Mouse (Mus musculus) kidney, adult 2 months (tissue): ENCODE results near the gene Capn15. TPM values are rescaled to one million over a fixed set of nuclear protein-coding genes. Genes with fewer than 3 reads are reported as not detected.

Source experiments
- DNase-seq: peaks from one replicate; pipeline ENCODE4 v3.0.0; 2021
- H3K27ac ChIP-seq: fragments of 200-500 bp; 2 replicates; pipeline ENCODE4 v1.5.1; 2012; ENCODE audit warnings: low read depth, low read length, control low read depth, inconsistent platforms; ENCODE audit not compliant: insufficient read depth
- H3K27me3 ChIP-seq: fragments of 200-500 bp; replicated peaks from 2 replicates; pipeline ENCODE4 v1.6.1; 2012; ENCODE audit warnings: mild to moderate bottlenecking, moderate library complexity, low read length, inconsistent platforms; ENCODE audit not compliant: control insufficient read depth, insufficient read depth
- H3K36me3 ChIP-seq: fragments of 200-500 bp; 2 replicates; pipeline ENCODE4 v1.6.1; 2012; ENCODE audit warnings: mild to moderate bottlenecking, moderate library complexity, low read length, inconsistent platforms; ENCODE audit not compliant: control insufficient read depth, insufficient read depth
- H3K4me1 ChIP-seq: fragments of 200-500 bp; 2 replicates; pipeline ENCODE4 v1.6.1; 2011; ENCODE audit warnings: low read length; ENCODE audit not compliant: control insufficient read depth, insufficient read depth
- H3K4me3 ChIP-seq: fragments of 200-500 bp; 2 replicates; pipeline ENCODE4 v1.5.1; 2011; ENCODE audit warnings: mild to moderate bottlenecking, low read depth, low read length, control low read depth; ENCODE audit not compliant: insufficient read depth
- CTCF ChIP-seq: fragments of 200-500 bp; conservative IDR thresholded peaks from 2 replicates; pipeline ENCODE4 v1.5.1; 2011; ENCODE audit warnings: low read depth, mild to moderate bottlenecking, control low read depth, low read length, moderate library complexity, mixed read lengths; ENCODE audit not compliant: insufficient read depth, insufficient read length
- POLR2A ChIP-seq: fragments of 200-500 bp; IDR thresholded peaks from one replicate; pipeline ENCODE4 v1.6.1; 2011; ENCODE audit warnings: low read depth, low read length, control low read depth
- WGBS: fragments of 180-500 bp; shearing (Covaris S2); methylation state at CpG from one replicate; pipeline ENCODE4 v1.1.7; 2018; 5-methylcytosine and 5-hydroxymethylcytosine counted together
- polyA plus RNA-seq: library from polyadenylated mRNA; depleted of rRNA; stranded (reverse); fragments of >200 nt; gene quantifications from 2 replicates; pipeline ENCODE4 v1.2.3, GENCODE M21; 2012

The Capn15 gene
- polyA plus RNA-seq, 1 experiment, result 24.0 TPM

GRCm38 (mm10) chr17:26021728-26022341 lies 36.2 kb upstream of the Capn15 start:
- Histone ChIP-seq H3K36me3 (no peaks in the 10 kb centered on the region; the same call in 1 of the 2 replicates), H3K4me3 (peak overlapping the region; percentile 80), H3K27ac (peak overlapping the region; percentile 98), H3K4me1 (peaks cover 20% of the 10 kb centered on the region), H3K27me3 (no peaks in the 10 kb centered on the region)
- no peak for TF ChIP-seq CTCF
- TF ChIP-seq POLR2A, result peak; percentile 74
- 33% methylated on average over 9 of the region's 9 CpGs for WGBS
- peak; percentile 95 for DNase-seq

GRCm38 (mm10) chr17:26020848-26021347 lies 35.3 kb upstream of the Capn15 start:
- Histone ChIP-seq H3K4me3 (peak overlapping the region; percentile 80), H3K27ac (peak overlapping the region; percentile 98), H3K4me1 (peaks cover 20% of the 10 kb centered on the region), H3K36me3 (no peaks in the 10 kb centered on the region; the same call in 1 of the 2 replicates), H3K27me3 (no peaks in the 10 kb centered on the region)
- DNase-seq, result no peak
- 68% methylated on average over 7 of the region's 7 CpGs for WGBS
- TF ChIP-seq CTCF (no peak), POLR2A (no peak)

- Histone ChIP-seq H3K27me3 (no peaks in the 10 kb centered on the region), H3K4me1 (peaks cover 15% of the 10 kb centered on the region), H3K36me3 (peaks cover 4% of the 10 kb centered on the region; the same call in 1 of the 2 replicates), H3K27ac (peak overlapping the region; percentile 90), H3K4me3 (peak overlapping the region; percentile 46)
- 37% methylated on average over 3 of the region's 3 CpGs for WGBS
- TF ChIP-seq POLR2A, result no peak
- TF ChIP-seq CTCF, result no peak
- peak; percentile 52 for DNase-seq
Observed at GRCm38 (mm10) chr17:26018388-26018787, 32.8 kb upstream of the Capn15 start.

- DNase-seq, result peak; percentile 95
- Histone ChIP-seq H3K27me3 (no peaks in the 10 kb centered on the region), H3K36me3 (peaks cover 6% of the 10 kb centered on the region; the same call in 1 of the 2 replicates), H3K27ac (peak overlapping the region; percentile 90), H3K4me3 (peak overlapping the region; percentile 46; the same call in 1 of the 2 replicates), H3K4me1 (peaks cover 11% of the 10 kb centered on the region)
- 47% methylated on average over 5 of the region's 5 CpGs for WGBS
- TF ChIP-seq POLR2A (no peak), CTCF (no peak)
Observed at GRCm38 (mm10) chr17:26017949-26018348, 32.4 kb upstream of the Capn15 start.

- Histone ChIP-seq H3K4me1 (peaks cover 7% of the 10 kb centered on the region), H3K4me3 (peak overlapping the region; percentile 11; the same call in 1 of the 2 replicates), H3K27me3 (no peaks in the 10 kb centered on the region), H3K27ac (peak overlapping the region; percentile 75), H3K36me3 (peaks cover 6% of the 10 kb centered on the region; the same call in 1 of the 2 replicates)
- WGBS, result 71% methylated on average over 3 of the region's 3 CpGs
- TF ChIP-seq POLR2A (no peak), CTCF (no peak)
- no peak for DNase-seq
Observed at GRCm38 (mm10) chr17:26017021-26017420, 31.4 kb upstream of the Capn15 start.

GRCm38 (mm10) chr17:26013711-26014110 lies 28.1 kb upstream of the Capn15 start:
- H3K4me3 ChIP-seq, result no peak overlapping the region
- no peaks in the 10 kb centered on the region for H3K27me3 ChIP-seq
- 0 out of 2 replicates have a peak overlapping the region, but pooled peaks have one; percentile 39 for H3K27ac ChIP-seq
- DNase-seq, result no peak
- TF ChIP-seq POLR2A (no peak), CTCF (no peak)
- peaks cover 6% of the 10 kb centered on the region; the same call in 1 of the 2 replicates for H3K36me3 ChIP-seq
- peaks cover 19% of the 10 kb centered on the region; the same call in 1 of the 2 replicates for H3K4me1 ChIP-seq
- 71% methylated on average over 10 of the region's 10 CpGs for WGBS

- H3K27ac ChIP-seq, result peak overlapping the region; percentile 47; the same call in 1 of the 2 replicates
- no peaks in the 10 kb centered on the region for H3K27me3 ChIP-seq
- 7% methylated on average over 15 of the region's 15 CpGs for WGBS
- peak; percentile 87 for DNase-seq
- peaks cover 19% of the 10 kb centered on the region; the same call in 1 of the 2 replicates for H3K4me1 ChIP-seq
- H3K4me3 ChIP-seq, result peak overlapping the region; percentile 13; the same call in 1 of the 2 replicates
- TF ChIP-seq POLR2A, result no peak
- TF ChIP-seq CTCF, result peak; percentile 81
- peaks cover 6% of the 10 kb centered on the region; the same call in 1 of the 2 replicates for H3K36me3 ChIP-seq
Observed at GRCm38 (mm10) chr17:26011841-26012460, 26.4 kb upstream of the Capn15 start.
